Mouse (Mus musculus) bone marrow macrophage, adult 2 months (primary cell): ENCODE results near the gene Slc16a9. TPM values are rescaled to one million over a fixed set of nuclear protein-coding genes. Genes with fewer than 3 reads are reported as not detected.

Source experiments
- H3K27ac ChIP-seq: 2 replicates; pipeline ENCODE4 v1.5.1; 2012; ENCODE audit warnings: low read depth, low read length; ENCODE audit not compliant: insufficient read depth
- H3K4me1 ChIP-seq: 2 replicates; pipeline ENCODE4 v1.6.1; 2012; ENCODE audit warnings: low read length; ENCODE audit not compliant: control insufficient read depth, insufficient read depth
- H3K4me3 ChIP-seq: 2 replicates; pipeline ENCODE4 v1.5.1; 2012; ENCODE audit warnings: mild to moderate bottlenecking, low read length, moderate library complexity; ENCODE audit not compliant: insufficient read depth
- CTCF ChIP-seq: IDR thresholded peaks from 2 replicates; pipeline ENCODE4 v1.5.1; 2012; ENCODE audit warnings: low read depth, mild to moderate bottlenecking, low read length, moderate library complexity
- POLR2A ChIP-seq: IDR thresholded peaks from 2 replicates; pipeline ENCODE4 v1.6.1; 2012; ENCODE audit warnings: mild to moderate bottlenecking, low read depth, low read length, borderline replicate concordance
- polyA plus RNA-seq: library from polyadenylated mRNA; stranded (reverse); fragments of >200 nt; gene quantifications from 2 replicates; pipeline ENCODE4 v1.2.4, GENCODE M21; 2012; ENCODE audit not compliant: missing spikeins, insufficient read depth, insufficient read length

The Slc16a9 gene
- 0.34 and 0.43 TPM in 2 replicates for polyA plus RNA-seq

DNA sequence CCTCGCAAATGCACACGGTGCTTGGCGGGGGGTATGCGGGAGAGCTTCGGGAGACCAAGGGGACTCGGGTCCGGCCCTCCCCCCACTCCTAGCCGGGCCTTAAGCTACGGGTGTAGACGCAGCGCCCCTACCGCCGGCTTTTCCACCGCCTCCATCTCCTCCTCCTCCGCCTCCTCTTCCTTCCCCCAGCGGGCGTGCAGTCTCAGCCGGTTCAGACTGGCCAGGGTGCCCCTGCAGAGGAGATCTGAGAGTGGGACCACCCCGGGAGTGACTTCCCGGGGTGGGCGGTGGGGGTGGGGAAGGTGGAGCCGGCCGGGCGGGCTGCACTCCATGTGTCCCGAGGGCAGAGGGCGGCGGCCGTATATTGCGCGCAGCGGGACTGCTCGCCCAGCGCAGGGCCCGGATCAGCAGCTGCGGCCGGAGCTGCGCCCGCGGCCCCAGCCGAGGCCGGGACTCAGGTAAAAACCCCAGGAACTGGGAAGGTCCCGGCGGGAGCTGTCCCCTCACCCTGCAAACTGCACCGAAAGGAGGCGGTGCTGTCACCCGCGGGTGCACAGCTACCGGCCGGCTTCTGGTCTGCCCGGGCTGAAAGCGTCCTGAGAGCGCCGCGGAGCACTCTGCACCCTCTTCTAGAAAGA, at the start of gene Slc16a9:
Slc16a9 (plus strand) TSS at position 180 of the 638 bp plus-strand sequence.
- Histone ChIP-seq H3K4me1 (peaks cover 16% of the 10 kb centered on the region), H3K4me3 (peak within 1 kb of the TSS; percentile 64), H3K27ac (no peak within 1 kb of the TSS)
- TF ChIP-seq CTCF (no peak), POLR2A (no peak)

DNA sequence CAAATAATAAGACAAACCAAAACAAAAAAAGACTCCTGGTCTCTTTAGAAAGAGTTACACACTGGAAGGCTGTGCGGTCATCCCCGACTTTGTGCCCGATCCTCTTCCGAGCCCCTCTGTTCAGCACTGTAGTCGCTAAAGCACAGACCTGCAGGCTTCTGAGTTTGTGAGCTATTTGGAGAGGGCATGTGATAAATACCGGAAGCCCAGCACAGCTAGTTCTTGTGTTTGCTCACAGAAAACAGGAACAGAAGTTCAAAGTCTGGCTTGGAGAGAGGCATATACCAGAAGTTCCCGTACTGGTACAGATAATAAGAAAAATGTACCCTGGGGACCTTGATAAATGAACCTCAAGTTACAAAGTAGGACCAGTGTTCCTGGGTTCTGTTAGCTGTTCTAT, 49.6 kb upstream of the Slc16a9 start:
- TF ChIP-seq CTCF (no peak), POLR2A (peak; percentile 90)
- Histone ChIP-seq H3K4me3 (peak overlapping the region; percentile 41), H3K4me1 (peaks cover 50% of the 10 kb centered on the region), H3K27ac (peak overlapping the region; percentile 99)

DNA sequence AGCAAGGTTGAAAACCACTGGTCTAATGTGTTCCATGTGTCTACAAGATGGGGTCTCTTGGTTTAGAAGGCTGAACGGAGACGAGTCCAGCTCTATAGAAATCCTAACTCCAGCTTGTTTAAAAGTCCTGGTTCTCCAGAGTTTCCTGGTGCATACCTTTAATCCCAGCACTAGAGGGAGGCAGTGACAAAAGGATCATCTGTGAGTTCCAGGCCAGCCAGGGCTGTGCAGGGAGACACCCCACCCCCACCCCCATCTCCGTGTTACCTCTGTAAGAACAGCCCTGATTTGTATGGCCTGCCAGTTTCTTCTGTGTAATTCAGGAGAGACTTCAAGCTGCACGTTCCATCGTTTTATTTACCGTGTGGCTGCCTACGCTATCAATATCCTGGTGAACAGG, 49.1 kb upstream of the Slc16a9 start:
- Histone ChIP-seq H3K27ac (peak overlapping the region; percentile 99), H3K4me1 (peaks cover 55% of the 10 kb centered on the region), H3K4me3 (0 out of 2 replicates have a peak overlapping the region, but pooled peaks have one; percentile 12)
- TF ChIP-seq POLR2A: no peak
- TF ChIP-seq CTCF: no peak

DNA sequence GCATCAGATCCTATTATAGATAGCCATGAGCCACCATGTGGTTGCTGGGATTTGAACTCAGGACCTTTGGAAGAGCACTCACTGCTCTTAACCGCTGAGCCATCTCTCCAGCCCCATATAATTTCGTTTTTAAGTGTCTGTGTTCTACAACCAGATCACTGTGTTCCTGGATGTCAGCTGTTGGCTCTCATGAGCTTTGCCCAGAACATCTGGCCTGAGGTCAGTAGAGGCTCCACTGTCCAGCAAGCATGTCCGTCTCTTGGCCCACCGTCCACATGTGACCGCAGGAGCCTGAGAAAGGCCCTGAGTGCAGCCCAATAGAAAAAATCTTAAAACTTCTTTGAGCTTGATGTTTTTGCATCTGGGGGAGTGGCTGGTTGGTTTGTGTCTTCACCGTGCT, 48.2 kb upstream of the Slc16a9 start:
- TF ChIP-seq POLR2A (no peak), CTCF (no peak)
- Histone ChIP-seq H3K27ac (peak overlapping the region; percentile 90), H3K4me3 (no peak overlapping the region), H3K4me1 (peaks cover 60% of the 10 kb centered on the region)

DNA sequence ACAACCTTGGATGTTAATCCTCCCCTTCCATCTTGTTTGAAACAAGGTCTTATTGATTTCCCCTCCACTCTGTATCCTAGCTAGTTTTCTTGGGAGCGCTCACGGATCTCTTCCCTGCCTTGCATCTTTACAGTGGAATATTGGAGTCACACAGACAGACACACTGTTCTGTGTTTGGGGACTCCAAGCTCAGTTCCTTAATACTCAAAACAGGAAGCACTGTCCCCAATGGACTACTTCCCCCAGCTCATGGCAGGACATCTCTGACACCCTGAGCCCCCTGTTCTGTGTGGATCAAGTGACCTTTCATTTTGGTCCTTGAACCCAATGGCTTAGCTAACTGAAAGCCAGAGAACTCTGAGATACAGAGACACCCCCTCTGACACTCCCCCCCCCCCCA, 47.3 kb upstream of the Slc16a9 start:
- Histone ChIP-seq H3K4me1 (peaks cover 62% of the 10 kb centered on the region), H3K27ac (peak overlapping the region; percentile 90), H3K4me3 (no peak overlapping the region)
- TF ChIP-seq POLR2A (no peak), CTCF (no peak)

DNA sequence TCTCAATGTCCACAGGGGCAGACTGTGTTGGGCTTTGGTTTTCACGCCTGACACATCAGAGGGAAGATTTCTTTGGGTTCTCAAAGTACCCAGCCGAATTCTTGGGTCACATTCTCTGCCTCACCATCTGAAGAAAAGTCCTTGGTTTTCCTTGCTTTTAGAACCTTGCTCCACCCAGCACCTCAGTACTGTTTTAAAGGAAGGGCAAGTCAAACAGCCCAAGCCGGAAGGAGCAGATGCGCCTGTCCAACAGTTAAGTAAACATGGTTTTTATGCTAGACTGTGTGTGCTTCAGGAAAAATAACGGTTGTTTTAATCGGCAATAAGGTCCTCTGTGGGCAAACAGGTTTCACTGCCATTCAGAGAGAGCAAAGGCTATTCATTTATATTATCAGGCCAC, 46.9 kb upstream of the Slc16a9 start:
- H3K27ac ChIP-seq: peak overlapping the region; percentile 90
- no peak overlapping the region for H3K4me3 ChIP-seq
- peaks cover 62% of the 10 kb centered on the region for H3K4me1 ChIP-seq
- TF ChIP-seq POLR2A (no peak), CTCF (no peak)

DNA sequence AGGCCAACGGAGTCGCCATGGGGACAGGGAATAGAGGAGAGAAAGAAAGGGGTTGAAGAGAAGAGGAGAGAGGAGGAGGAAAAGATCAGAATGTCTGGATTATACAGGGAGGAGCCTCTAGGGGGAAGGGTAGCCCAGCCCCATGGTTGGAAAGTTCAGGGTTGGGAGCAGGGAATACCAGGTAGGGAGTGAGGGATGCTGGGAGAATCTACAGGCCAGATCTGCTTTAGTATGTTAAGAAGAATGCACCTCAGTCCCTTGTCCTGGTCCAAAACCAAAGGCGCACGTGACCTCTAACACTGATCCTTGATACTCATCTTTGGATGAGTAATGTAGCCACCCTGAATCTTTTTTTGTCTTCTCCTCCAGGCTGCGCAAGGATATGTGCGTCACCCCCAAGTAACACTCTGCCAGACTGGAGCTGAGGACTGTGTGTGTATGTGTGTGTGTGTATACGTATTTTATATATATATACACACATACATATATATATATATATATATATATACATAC, 45.9 kb upstream of the Slc16a9 start:
- Histone ChIP-seq H3K4me1 (peaks cover 60% of the 10 kb centered on the region), H3K4me3 (no peak overlapping the region), H3K27ac (peak overlapping the region; percentile 90)
- TF ChIP-seq POLR2A (no peak), CTCF (no peak)

DNA sequence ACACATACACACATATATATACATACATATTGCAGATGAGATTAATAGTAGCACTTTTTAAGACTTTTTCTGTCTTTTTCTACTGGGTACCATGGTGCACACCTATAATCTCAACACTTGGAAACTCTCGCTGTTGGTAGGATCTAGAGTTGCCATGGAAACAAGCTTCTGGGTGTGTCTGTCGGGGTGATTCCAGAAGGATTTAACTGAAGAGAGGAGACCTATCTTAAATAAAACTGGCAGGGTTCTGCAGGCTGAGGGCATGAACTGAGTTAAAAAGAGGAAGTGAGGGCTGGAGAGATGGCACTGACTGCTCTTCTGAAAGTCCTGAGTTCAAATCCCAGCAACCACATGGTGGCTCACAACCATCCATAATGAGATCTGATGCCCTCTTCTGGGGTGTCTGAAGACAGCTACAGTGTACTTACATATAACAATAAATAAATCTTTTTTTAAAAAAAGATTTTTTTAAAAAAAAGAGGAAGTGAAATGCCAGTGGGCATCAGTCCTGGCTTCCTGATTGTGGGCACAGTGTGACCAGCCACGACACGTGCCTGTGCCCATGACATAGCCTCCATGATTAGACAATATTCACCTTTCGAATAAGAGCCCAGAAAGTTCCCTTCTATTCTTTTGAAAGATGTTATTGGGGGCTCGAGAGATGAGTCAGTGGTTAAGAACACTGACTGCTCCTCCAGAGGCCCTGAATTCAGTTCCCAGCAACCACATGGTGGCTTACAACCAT, 45.3 kb upstream of the Slc16a9 start:
- TF ChIP-seq POLR2A (no peak), CTCF (no peak)
- Histone ChIP-seq H3K4me1 (peaks cover 54% of the 10 kb centered on the region), H3K27ac (peak overlapping the region; percentile 91), H3K4me3 (no peak overlapping the region)

DNA sequence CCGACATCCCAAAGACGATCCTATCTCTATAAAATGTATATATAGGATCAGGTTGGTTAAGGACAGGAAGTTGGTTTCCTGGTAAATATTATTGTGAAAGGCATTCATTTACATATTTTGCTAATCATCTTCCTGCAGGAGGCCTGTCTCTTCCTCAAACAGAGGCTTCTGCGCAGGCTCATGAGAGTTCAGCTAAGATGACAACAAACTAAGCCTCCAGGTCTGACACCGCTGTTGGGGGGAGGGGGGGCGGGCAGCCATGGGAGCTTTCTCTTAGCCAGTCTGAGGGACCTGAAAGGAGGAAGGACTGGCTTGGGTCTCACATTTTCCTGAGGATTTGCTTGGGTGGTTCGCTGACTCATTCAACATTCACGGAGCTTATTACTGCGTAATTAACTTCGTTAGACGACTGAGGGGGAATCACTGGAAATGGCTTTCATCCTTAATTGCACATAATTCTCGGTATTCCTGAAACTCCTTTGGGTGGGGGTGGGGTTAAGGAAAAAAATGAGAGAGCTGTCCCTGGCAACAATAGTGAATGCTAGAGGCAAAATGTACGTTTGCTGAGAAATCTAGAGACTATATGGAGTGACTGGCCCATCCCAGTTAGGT, 43.9 kb upstream of the Slc16a9 start:
- H3K4me3 ChIP-seq: peak overlapping the region; percentile 27
- TF ChIP-seq CTCF: no peak
- TF ChIP-seq POLR2A: no peak
- H3K27ac ChIP-seq: peak overlapping the region; percentile 91
- H3K4me1 ChIP-seq: peaks cover 45% of the 10 kb centered on the region
